10 mouse cellular contexts compared by ENCODE assay signal in the genomic region with DNA sequence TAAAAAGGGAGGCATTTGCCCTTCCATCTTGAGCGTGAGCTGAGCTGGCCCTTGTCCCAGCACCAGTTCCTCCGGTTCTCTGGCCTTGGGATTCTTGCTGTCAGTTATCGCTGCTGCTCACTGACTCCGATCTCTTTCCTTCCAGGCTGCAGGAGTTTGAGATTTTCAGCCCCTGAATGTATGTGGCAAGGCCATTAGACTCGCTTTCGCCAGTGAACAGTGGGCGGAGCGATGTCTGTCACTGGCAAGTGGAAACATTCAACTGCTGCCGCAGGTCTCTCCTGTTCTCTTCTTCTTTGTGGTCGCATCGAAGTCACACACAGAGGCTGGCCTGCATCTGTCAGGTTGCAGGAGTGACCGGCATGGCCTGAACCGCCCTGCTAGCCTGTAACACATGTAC.
A peak's percentile ranks its signal among the peaks of the same experiment; 100 is the strongest.
DNase-seq lines count a peak whose midpoint lies in the region; ATAC-seq and TF ChIP-seq lines count a peak whose summit lies in the region.
"Had no signal": no experiment of that assay in that cellular context is flagged by ENCODE, and none has a peak within 500 bp of the region (broad histone marks: within the 10 kb centered on the region; RNA-seq: fewer than 3 reads in every experiment).

No protein-coding gene starts in this region.

- H3K4me1 ChIP-seq in forebrain, embryonic 10.5 days, result peaks cover 28% of the 10 kb centered on the region
- no peaks in the 10 kb centered on the region for H3K4me1 ChIP-seq in forebrain, postnatal 0 days (ENCODE audit: insufficient read depth)
- no peaks in the 10 kb centered on the region for H3K4me1 ChIP-seq in lung, embryonic 14.5 days (ENCODE audit: insufficient read depth)
- H3K4me1 ChIP-seq in intestine, embryonic 16.5 days (ENCODE audit: control insufficient read depth, insufficient read depth, low read length), result peaks cover 5% of the 10 kb centered on the region; the same call in 1 of the 2 replicates

- no peak for DNase-seq in forebrain, embryonic 10.5 days (ENCODE audit: extremely low spot score, low spot score)
- DNase-seq in forebrain, postnatal 0 days, result no peak
- peak; percentile 5 for DNase-seq in lung, embryonic 14.5 days
- DNase-seq in lung, postnatal 10 days, result no peak
- peak; percentile 35 for DNase-seq in ES-CJ7 (ENCODE audit: low read depth, low spot score)
- peak; percentile 16 to 19 for DNase-seq in spleen, postnatal 14 days (ENCODE audit: low spot score in 2 of 2)
- no peak for DNase-seq in retina, embryonic 14.5 days (ENCODE audit: low spot score)

- WGBS in forebrain, embryonic 10.5 days, result 64% methylated on average over 13 of the region's 13 CpGs
- 37% methylated on average over 13 of the region's 13 CpGs for WGBS in forebrain, postnatal 0 days
- 55% methylated on average over 13 of the region's 13 CpGs for WGBS in lung, embryonic 14.5 days
- WGBS in intestine, embryonic 16.5 days, result 65% methylated on average over 13 of the region's 13 CpGs

- no peak overlapping the region for H3K9ac ChIP-seq in forebrain, postnatal 0 days
- H3K9ac ChIP-seq in lung, embryonic 14.5 days, result no peak overlapping the region; the same call in 1 of the 2 replicates
- H3K9ac ChIP-seq in intestine, embryonic 16.5 days (ENCODE audit: low read depth, low read length), result no peak overlapping the region
- H3K9ac ChIP-seq: hindbrain, embryonic 15.5 days had no signal

- peak overlapping the region; percentile 12 for H3K27ac ChIP-seq in forebrain, embryonic 10.5 days
- no peak overlapping the region for H3K27ac ChIP-seq in forebrain, postnatal 0 days (ENCODE audit: low read depth, low read length)
- no peak overlapping the region for H3K27ac ChIP-seq in lung, embryonic 14.5 days (ENCODE audit: low read depth)
- H3K27ac ChIP-seq in intestine, embryonic 16.5 days (ENCODE audit: low read length), result no peak overlapping the region
- H3K27ac ChIP-seq: hindbrain, embryonic 15.5 days had no signal

- H3K4me3 ChIP-seq in forebrain, embryonic 10.5 days, result no peak overlapping the region
- H3K4me3 ChIP-seq in forebrain, postnatal 0 days (ENCODE audit: low read depth, low read length), result no peak overlapping the region
- H3K4me3 ChIP-seq in lung, embryonic 14.5 days (ENCODE audit: low read depth, low read length), result no peak overlapping the region
- no peak overlapping the region for H3K4me3 ChIP-seq in intestine, embryonic 16.5 days (ENCODE audit: low read length)
- H3K4me3 ChIP-seq: hindbrain, embryonic 15.5 days; megakaryocyte, embryonic 14.5 days had no signal

- H3K4me2 ChIP-seq in forebrain, postnatal 0 days (ENCODE audit: low read depth), result no peak overlapping the region
- H3K4me2 ChIP-seq in lung, embryonic 14.5 days, result no peak overlapping the region
- H3K4me2 ChIP-seq in intestine, embryonic 16.5 days (ENCODE audit: low read depth, low read length), result no peak overlapping the region
- H3K4me2 ChIP-seq: hindbrain, embryonic 15.5 days had no signal

- no peak for ATAC-seq in forebrain, postnatal 0 days
- ATAC-seq in lung, embryonic 14.5 days (ENCODE audit: insufficient read depth), result no peak
- ATAC-seq in intestine, embryonic 16.5 days, result no peak

- H3K27me3 ChIP-seq in forebrain, embryonic 10.5 days (ENCODE audit: poor library complexity, severe bottlenecking), result peaks cover 11% of the 10 kb centered on the region
- H3K27me3 ChIP-seq in forebrain, postnatal 0 days (ENCODE audit: insufficient read depth, low read length), result no peaks in the 10 kb centered on the region
- no peaks in the 10 kb centered on the region for H3K27me3 ChIP-seq in lung, embryonic 14.5 days (ENCODE audit: insufficient read depth, low read length)
- H3K27me3 ChIP-seq in intestine, embryonic 16.5 days (replicated peaks; ENCODE audit: control insufficient read depth, insufficient read depth, low read length), result no peaks in the 10 kb centered on the region
- H3K27me3 ChIP-seq: hindbrain, embryonic 15.5 days had no signal

- no peaks in the 10 kb centered on the region for H3K36me3 ChIP-seq in forebrain, embryonic 10.5 days (replicated peaks)
- H3K36me3 ChIP-seq in forebrain, postnatal 0 days (ENCODE audit: insufficient read depth), result no peaks in the 10 kb centered on the region
- no peaks in the 10 kb centered on the region for H3K36me3 ChIP-seq in lung, embryonic 14.5 days (ENCODE audit: insufficient read depth)
- no peaks in the 10 kb centered on the region for H3K36me3 ChIP-seq in intestine, embryonic 16.5 days (ENCODE audit: control insufficient read depth, insufficient read depth, low read length)
- H3K36me3 ChIP-seq: hindbrain, embryonic 15.5 days had no signal

- TF ChIP-seq CTCF in forebrain, postnatal 0 days (IDR thresholded peaks at IDR 0.05; ENCODE audit: low read depth), result no peak
- no peak for TF ChIP-seq CTCF in lung, embryonic 14.5 days (IDR thresholded peaks at IDR 0.05; ENCODE audit: low read depth)

- no peaks in the 10 kb centered on the region for H3K9me3 ChIP-seq in forebrain, embryonic 10.5 days
- no peaks in the 10 kb centered on the region for H3K9me3 ChIP-seq in forebrain, postnatal 0 days (ENCODE audit: low read length)
- no peaks in the 10 kb centered on the region for H3K9me3 ChIP-seq in lung, embryonic 14.5 days (ENCODE audit: low read depth, low read length)
- H3K9me3 ChIP-seq in intestine, embryonic 16.5 days (ENCODE audit: control insufficient read depth, low read length), result no peaks in the 10 kb centered on the region
- H3K9me3 ChIP-seq: hindbrain, embryonic 15.5 days had no signal

Comparison
In these comparisons a context has a peak if more than half of its experiments do, and no peak if none do; other contexts are left out.
1. DNase-seq: peak in lung, embryonic 14.5 days (single experiment), ES-CJ7 (single experiment) and spleen, postnatal 14 days (2 of 2); none in forebrain, embryonic 10.5 days (single experiment), forebrain, postnatal 0 days (single experiment), lung, postnatal 10 days (single experiment) and retina, embryonic 14.5 days (single experiment).